Mouse (Mus musculus) midbrain, postnatal 0 days (tissue): ENCODE results near the gene Pknox2. TPM values are rescaled to one million over a fixed set of nuclear protein-coding genes. Genes with fewer than 3 reads are reported as not detected.

Experiments used
- ATAC-seq: fragments of 200-750 bp; cut with Nextera tagmentation; 2 replicates; pipeline ENCODE4 v1.8.0; 2017; ENCODE audit warnings: moderate number of reproducible peaks, mild to moderate bottlenecking, moderate TSS enrichment, moderate library complexity; ENCODE audit not compliant: low FRiP score
- DNase-seq: peaks from one replicate; pipeline ENCODE4 v3.0.0-alpha.2; 2015; ENCODE audit warnings: low spot score
- H3K27ac ChIP-seq: fragments of 300-500 bp; sonication (generic); 2 replicates; pipeline ENCODE4 v1.5.1; 2014; ENCODE audit warnings: low read depth, mild to moderate bottlenecking, low read length, mixed read lengths
- H3K27me3 ChIP-seq: fragments of 300-500 bp; sonication (generic); 2 replicates; pipeline ENCODE4 v1.6.1; 2014; ENCODE audit warnings: low read length, control low read depth, mixed read lengths; ENCODE audit not compliant: insufficient read depth
- H3K36me3 ChIP-seq: fragments of 300-500 bp; sonication (generic); 2 replicates; pipeline ENCODE4 v1.6.1; 2014; ENCODE audit warnings: low read length, control low read depth, mixed read lengths; ENCODE audit not compliant: insufficient read depth
- H3K4me1 ChIP-seq: fragments of 300-500 bp; sonication (generic); 2 replicates; pipeline ENCODE4 v1.6.1; 2014; ENCODE audit warnings: mild to moderate bottlenecking, control low read depth, antibody characterized with exemption, low read length, mixed read lengths; ENCODE audit not compliant: insufficient read depth
- H3K4me2 ChIP-seq: fragments of 300-500 bp; sonication (generic); 2 replicates; pipeline ENCODE4 v1.6.1; 2014; ENCODE audit warnings: low read depth, mild to moderate bottlenecking, low read length, mixed read lengths; ENCODE audit not compliant: poor library complexity, severe bottlenecking
- H3K4me3 ChIP-seq: fragments of 300-500 bp; sonication (generic); 2 replicates; pipeline ENCODE4 v1.5.1; 2014; ENCODE audit warnings: low read depth, mild to moderate bottlenecking, low read length, moderate library complexity
- H3K9ac ChIP-seq: fragments of 300-500 bp; sonication (generic); replicated peaks from 2 replicates; pipeline ENCODE4 v1.6.1; 2014; ENCODE audit warnings: mild to moderate bottlenecking, low read length, moderate library complexity, mixed read lengths; ENCODE audit not compliant: poor library complexity, severe bottlenecking
- H3K9me3 ChIP-seq: fragments of 300-500 bp; sonication (generic); 2 replicates; pipeline ENCODE4 v1.6.1; 2016; ENCODE audit warnings: low read length, control low read depth
- CTCF ChIP-seq: IDR thresholded peaks from 2 replicates; pipeline ENCODE4 v1.5.1; 2016; ENCODE audit warnings: antibody characterized with exemption, mild to moderate bottlenecking
- WGBS: fragments of 180-500 bp; shearing (Covaris S2); extraction: QIAGEN DNeasy Blood & Tissue Kit; methylation state at CpG from one replicate; pipeline ENCODE4 v1.1.7; 2014; 5-methylcytosine and 5-hydroxymethylcytosine counted together
- polyA plus RNA-seq: library from polyadenylated mRNA; unstranded; fragments of >200 nt; fragmentation: Nextera tagmentation; extraction: Ambion mirVana; gene quantifications from 2 replicates; pipeline ENCODE4 v1.2.1, GENCODE M21; 2015
- total RNA-seq: library from RNA; depleted of rRNA; stranded (reverse); fragments of >200 nt; gene quantifications from 2 replicates; pipeline ENCODE4 v1.2.3, GENCODE M21; 2014

Gene Pknox2
- total and polyA plus RNA-seq, 2 experiments from 2014 or later = 23.6 to 26.6 TPM

DNA sequence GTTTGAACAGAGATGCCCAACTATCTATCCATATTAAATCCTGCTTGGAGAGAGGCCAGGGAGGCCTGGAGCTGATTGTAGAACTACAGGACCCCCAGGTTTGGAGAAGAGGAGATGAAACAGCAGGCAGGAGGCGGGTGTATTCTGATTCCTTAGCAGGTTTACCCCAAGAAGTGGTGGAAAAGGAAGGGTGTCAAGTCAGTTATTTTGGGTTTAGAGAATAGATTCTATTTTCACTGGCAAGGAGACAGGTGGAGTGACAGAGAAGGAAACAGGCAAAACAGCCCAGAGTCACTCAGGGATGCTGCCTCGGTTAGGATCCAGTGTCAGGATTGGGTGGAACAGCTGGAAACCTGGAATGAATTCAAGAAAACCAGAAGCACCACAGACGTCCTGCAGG is 263.6 kb downstream of the Pknox2 start:
- Histone ChIP-seq H3K4me3 (no peak overlapping the region), H3K9ac (no peak overlapping the region), H3K9me3 (no peaks in the 10 kb centered on the region), H3K27ac (no peak overlapping the region), H3K4me1 (peaks cover 6% of the 10 kb centered on the region; the same call in 1 of the 2 replicates), H3K36me3 (peaks cover 12% of the 10 kb centered on the region), H3K4me2 (no peak overlapping the region), H3K27me3 (no peaks in the 10 kb centered on the region)
- no peak for TF ChIP-seq CTCF
- DNase-seq (no peak), ATAC-seq (no peak)
- 69% methylated on average over 3 of the region's 3 CpGs for WGBS

- Histone ChIP-seq H3K4me3 (no peak overlapping the region), H3K9me3 (no peaks in the 10 kb centered on the region), H3K4me2 (no peak overlapping the region), H3K4me1 (peaks cover 6% of the 10 kb centered on the region; the same call in 1 of the 2 replicates), H3K27ac (peak overlapping the region; percentile 76), H3K36me3 (peaks cover 16% of the 10 kb centered on the region), H3K9ac (no peak overlapping the region), H3K27me3 (no peaks in the 10 kb centered on the region)
- 23% methylated on average over 8 of the region's 8 CpGs for WGBS
- DNase-seq = peak; percentile 84
- no peak for TF ChIP-seq CTCF
- ATAC-seq = peak; percentile 83
Observed at GRCm38 (mm10) chr9:36882034-36882745, 265.0 kb downstream of the Pknox2 start.

- H3K9me3 ChIP-seq = no peaks in the 10 kb centered on the region
- no peaks in the 10 kb centered on the region for H3K27me3 ChIP-seq
- H3K9ac ChIP-seq = no peak overlapping the region
- no peak overlapping the region for H3K4me3 ChIP-seq
- peaks cover 19% of the 10 kb centered on the region for H3K36me3 ChIP-seq
- peak; percentile 34; the same call in 1 of the 2 replicates for ATAC-seq
- DNase-seq = no peak
- peak overlapping the region; percentile 76 for H3K27ac ChIP-seq
- no peak for TF ChIP-seq CTCF
- H3K4me1 ChIP-seq = peaks cover 6% of the 10 kb centered on the region; the same call in 1 of the 2 replicates
- WGBS = 38% methylated on average over 5 of the region's 5 CpGs
- H3K4me2 ChIP-seq = no peak overlapping the region
Observed at GRCm38 (mm10) chr9:36881615-36882014, 265.6 kb downstream of the Pknox2 start.

GRCm38 (mm10) chr9:36876787-36877186 is 270.4 kb downstream of the Pknox2 start:
- peaks cover 45% of the 10 kb centered on the region for H3K36me3 ChIP-seq
- ATAC-seq (no peak), DNase-seq (no peak)
- H3K9ac ChIP-seq = no peak overlapping the region
- H3K4me2 ChIP-seq = no peak overlapping the region
- TF ChIP-seq CTCF = peak; percentile 45
- H3K9me3 ChIP-seq = no peaks in the 10 kb centered on the region
- no peaks in the 10 kb centered on the region for H3K27me3 ChIP-seq
- H3K4me3 ChIP-seq = no peak overlapping the region
- no peak overlapping the region for H3K27ac ChIP-seq
- H3K4me1 ChIP-seq = no peaks in the 10 kb centered on the region

DNA sequence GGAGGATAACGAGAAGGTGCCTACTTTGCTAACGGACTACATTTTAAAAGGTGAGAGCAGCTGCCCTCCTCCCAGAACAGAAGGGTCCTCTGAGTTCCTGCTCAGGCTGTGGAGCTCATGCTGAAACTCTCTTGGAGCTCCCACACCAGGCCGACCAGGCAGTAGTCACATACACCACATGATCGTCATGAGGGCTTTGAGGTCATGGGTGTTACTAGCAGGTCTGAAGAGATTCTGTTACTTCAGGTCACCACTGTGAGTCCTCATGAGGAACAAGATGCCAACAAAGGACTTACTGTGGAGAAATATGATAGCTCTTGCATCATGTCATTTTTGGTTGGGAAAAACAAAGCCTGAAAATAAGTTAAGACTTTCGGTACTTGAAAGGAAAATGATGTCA is 270.9 kb downstream of the Pknox2 start:
- WGBS = 91% methylated on average over 5 of the region's 5 CpGs
- no peaks in the 10 kb centered on the region for H3K9me3 ChIP-seq
- no peak for ATAC-seq

GRCm38 (mm10) chr9:36873796-36874195 is 273.4 kb downstream of the Pknox2 start:
- no peak for TF ChIP-seq CTCF
- Histone ChIP-seq H3K36me3 (peaks cover 59% of the 10 kb centered on the region), H3K4me1 (no peaks in the 10 kb centered on the region), H3K27ac (no peak overlapping the region), H3K4me2 (no peak overlapping the region), H3K9ac (no peak overlapping the region), H3K9me3 (no peaks in the 10 kb centered on the region), H3K27me3 (no peaks in the 10 kb centered on the region), H3K4me3 (no peak overlapping the region)
- ATAC-seq = no peak
- 91% methylated on average over 2 of the region's 2 CpGs for WGBS
- DNase-seq = no peak

More for the DNA sequence above, 270.9 kb downstream of the Pknox2 start:
- Histone ChIP-seq H3K36me3 (peaks cover 47% of the 10 kb centered on the region), H3K4me1 (no peaks in the 10 kb centered on the region), H3K4me2 (no peak overlapping the region), H3K27ac (no peak overlapping the region), H3K27me3 (no peaks in the 10 kb centered on the region), H3K9ac (no peak overlapping the region), H3K4me3 (no peak overlapping the region)
- no peak for DNase-seq
- no peak for TF ChIP-seq CTCF
